Mouse (Mus musculus) limb, embryonic 13.5 days (tissue): ENCODE measurements at regions not wholly inside any gene's neighbourhood (a gene's known extent, or its start where the extent isn't known, plus 50 kb on each side); places are given as distances from the start of the nearest gene placed in this dataset.

Source experiments
- ATAC-seq: fragments of 200-750 bp; cut with Nextera tagmentation; 2 replicates; pipeline ENCODE4 v1.8.0; 2017; ENCODE audit warnings: low read depth, moderate number of reproducible peaks, moderate TSS enrichment; ENCODE audit not compliant: low FRiP score
- H3K27ac ChIP-seq: fragments of 300-500 bp; sonication (generic); 2 replicates; pipeline ENCODE4 v1.5.1; 2015; ENCODE audit warnings: inconsistent platforms, mild to moderate bottlenecking, moderate library complexity
- H3K27me3 ChIP-seq: fragments of 300-500 bp; sonication (generic); 2 replicates; pipeline ENCODE4 v1.6.1; 2015; ENCODE audit warnings: mild to moderate bottlenecking, inconsistent platforms
- H3K36me3 ChIP-seq: fragments of 300-500 bp; sonication (generic); 2 replicates; pipeline ENCODE4 v1.6.1; 2015; ENCODE audit warnings: inconsistent platforms, mild to moderate bottlenecking, moderate library complexity
- H3K4me1 ChIP-seq: fragments of 300-500 bp; sonication (generic); 2 replicates; pipeline ENCODE4 v1.6.1; 2015; ENCODE audit warnings: inconsistent platforms
- H3K4me2 ChIP-seq: fragments of 300-500 bp; sonication (generic); replicated peaks from 2 replicates; pipeline ENCODE4 v1.6.1; 2015; ENCODE audit warnings: inconsistent platforms, mild to moderate bottlenecking, moderate library complexity
- H3K4me3 ChIP-seq: fragments of 300-500 bp; sonication (generic); 2 replicates; pipeline ENCODE4 v1.5.1; 2015; ENCODE audit warnings: moderate library complexity, mild to moderate bottlenecking, inconsistent platforms
- H3K9ac ChIP-seq: fragments of 300-500 bp; sonication (generic); 2 replicates; pipeline ENCODE4 v1.6.1; 2015; ENCODE audit warnings: mild to moderate bottlenecking, inconsistent platforms
- H3K9me3 ChIP-seq: fragments of 300-500 bp; sonication (generic); 2 replicates; pipeline ENCODE4 v1.6.1; 2016; ENCODE audit warnings: inconsistent platforms
- WGBS: fragments of 180-500 bp; shearing (Covaris S2); methylation state at CpG from one replicate; pipeline ENCODE4 v1.1.7; 2015; 5-methylcytosine and 5-hydroxymethylcytosine counted together

GRCm38 (mm10) chr7:70874393-70874792 is 476.9 kb downstream of the Gm10295 start:
- H3K9me3 ChIP-seq = no peaks in the 10 kb centered on the region
- no peak overlapping the region for H3K9ac ChIP-seq
- H3K4me1 ChIP-seq = no peaks in the 10 kb centered on the region
- H3K36me3 ChIP-seq = no peaks in the 10 kb centered on the region
- no peak overlapping the region for H3K4me2 ChIP-seq
- H3K4me3 ChIP-seq = no peak overlapping the region
- H3K27ac ChIP-seq = no peak overlapping the region
- no peak for ATAC-seq
- WGBS = 65% methylated on average over 2 of the region's 2 CpGs
- H3K27me3 ChIP-seq = no peaks in the 10 kb centered on the region

- Histone ChIP-seq H3K27ac (no peak overlapping the region), H3K4me3 (no peak overlapping the region), H3K27me3 (no peaks in the 10 kb centered on the region), H3K9me3 (no peaks in the 10 kb centered on the region), H3K36me3 (no peaks in the 10 kb centered on the region), H3K9ac (no peak overlapping the region), H3K4me1 (no peaks in the 10 kb centered on the region), H3K4me2 (no peak overlapping the region)
- no peak for ATAC-seq
- WGBS = 76% methylated on average over 10 of the region's 10 CpGs
These were observed 480.3 kb downstream of the Gm10295 start for GRCm38 (mm10) chr7:70870841-70871534.

GRCm38 (mm10) chr7:70869125-70869524 is 482.2 kb downstream of the Gm10295 start:
- Histone ChIP-seq H3K9me3 (no peaks in the 10 kb centered on the region), H3K36me3 (no peaks in the 10 kb centered on the region), H3K27me3 (peaks cover 7% of the 10 kb centered on the region; the same call in 1 of the 2 replicates), H3K27ac (no peak overlapping the region), H3K9ac (no peak overlapping the region), H3K4me3 (no peak overlapping the region), H3K4me1 (no peaks in the 10 kb centered on the region), H3K4me2 (no peak overlapping the region)
- no peak for ATAC-seq
- WGBS = 77% methylated on average over 1 of the region's 1 CpGs

- Histone ChIP-seq H3K27ac (no peak overlapping the region), H3K27me3 (peaks cover 16% of the 10 kb centered on the region), H3K4me3 (no peak overlapping the region), H3K4me2 (no peak overlapping the region), H3K36me3 (no peaks in the 10 kb centered on the region), H3K9ac (no peak overlapping the region), H3K4me1 (peaks cover 10% of the 10 kb centered on the region), H3K9me3 (no peaks in the 10 kb centered on the region)
- 52% methylated on average over 4 of the region's 4 CpGs for WGBS
- ATAC-seq = no peak
These were observed 491.3 kb downstream of the Gm10295 start for GRCm38 (mm10) chr7:70859957-70860356.

GRCm38 (mm10) chr7:70850726-70851125 is 484.2 kb upstream of the Nr2f2 start:
- no peaks in the 10 kb centered on the region for H3K9me3 ChIP-seq
- H3K9ac ChIP-seq = no peak overlapping the region
- 69% methylated on average over 2 of the region's 2 CpGs for WGBS
- no peak for ATAC-seq
- H3K4me2 ChIP-seq = no peak overlapping the region
- no peak overlapping the region for H3K27ac ChIP-seq
- no peaks in the 10 kb centered on the region; the same call in 1 of the 2 replicates for H3K27me3 ChIP-seq
- H3K4me3 ChIP-seq = no peak overlapping the region
- H3K36me3 ChIP-seq = no peaks in the 10 kb centered on the region
- no peaks in the 10 kb centered on the region for H3K4me1 ChIP-seq

GRCm38 (mm10) chr7:70848016-70848776 is 481.7 kb upstream of the Nr2f2 start:
- 72% methylated on average over 4 of the region's 4 CpGs for WGBS
- Histone ChIP-seq H3K9ac (no peak overlapping the region), H3K9me3 (no peaks in the 10 kb centered on the region), H3K4me3 (no peak overlapping the region), H3K36me3 (no peaks in the 10 kb centered on the region), H3K4me2 (no peak overlapping the region), H3K4me1 (no peaks in the 10 kb centered on the region), H3K27ac (no peak overlapping the region), H3K27me3 (no peaks in the 10 kb centered on the region; the same call in 1 of the 2 replicates)
- no peak for ATAC-seq

GRCm38 (mm10) chr7:70847450-70847993 is 481.0 kb upstream of the Nr2f2 start:
- no peak for ATAC-seq
- Histone ChIP-seq H3K4me1 (no peaks in the 10 kb centered on the region), H3K27ac (no peak overlapping the region), H3K4me2 (no peak overlapping the region), H3K36me3 (no peaks in the 10 kb centered on the region), H3K4me3 (no peak overlapping the region), H3K9ac (no peak overlapping the region), H3K27me3 (peaks cover under 1% of the 10 kb centered on the region; the same call in 1 of the 2 replicates), H3K9me3 (no peaks in the 10 kb centered on the region)
- WGBS = 78% methylated on average over 8 of the region's 8 CpGs

- no peak overlapping the region for H3K27ac ChIP-seq
- no peaks in the 10 kb centered on the region for H3K9me3 ChIP-seq
- no peaks in the 10 kb centered on the region for H3K4me1 ChIP-seq
- H3K9ac ChIP-seq = no peak overlapping the region
- peaks cover 2% of the 10 kb centered on the region; the same call in 1 of the 2 replicates for H3K27me3 ChIP-seq
- H3K36me3 ChIP-seq = no peaks in the 10 kb centered on the region
- H3K4me2 ChIP-seq = no peak overlapping the region
- ATAC-seq = no peak
- no peak overlapping the region for H3K4me3 ChIP-seq
- 22% methylated on average over 4 of the region's 4 CpGs for WGBS
These were observed 479.5 kb upstream of the Nr2f2 start for GRCm38 (mm10) chr7:70846076-70846475.

GRCm38 (mm10) chr7:70840142-70840541 is 473.6 kb upstream of the Nr2f2 start:
- ATAC-seq = no peak
- peaks cover 2% of the 10 kb centered on the region for H3K4me1 ChIP-seq
- WGBS = 95% methylated on average over 1 of the region's 1 CpGs
- no peak overlapping the region for H3K4me2 ChIP-seq
- H3K36me3 ChIP-seq = no peaks in the 10 kb centered on the region
- H3K4me3 ChIP-seq = no peak overlapping the region
- 0 out of 2 replicates have a peak, but pooled peaks cover 2% of the 10 kb centered on the region for H3K27me3 ChIP-seq
- H3K9me3 ChIP-seq = no peaks in the 10 kb centered on the region
- H3K27ac ChIP-seq = no peak overlapping the region
- no peak overlapping the region for H3K9ac ChIP-seq

- Histone ChIP-seq H3K27ac (no peak overlapping the region), H3K4me3 (no peak overlapping the region), H3K4me1 (peaks cover 10% of the 10 kb centered on the region), H3K27me3 (0 out of 2 replicates have a peak, but pooled peaks cover 2% of the 10 kb centered on the region), H3K36me3 (no peaks in the 10 kb centered on the region), H3K9me3 (no peaks in the 10 kb centered on the region), H3K9ac (no peak overlapping the region), H3K4me2 (no peak overlapping the region)
- no peak for ATAC-seq
- WGBS = 76% methylated on average over 2 of the region's 2 CpGs
These were observed 472.7 kb upstream of the Nr2f2 start for GRCm38 (mm10) chr7:70839190-70839589.

GRCm38 (mm10) chr7:70834787-70835461 is 468.4 kb upstream of the Nr2f2 start:
- H3K27ac ChIP-seq = peak overlapping the region; percentile 22; the same call in 1 of the 2 replicates
- no peaks in the 10 kb centered on the region for H3K27me3 ChIP-seq
- H3K9me3 ChIP-seq = no peaks in the 10 kb centered on the region
- peak; percentile 84; the same call in 1 of the 2 replicates for ATAC-seq
- 13% methylated on average over 4 of the region's 4 CpGs for WGBS
- peaks cover 10% of the 10 kb centered on the region for H3K4me1 ChIP-seq
- H3K4me2 ChIP-seq = no peak overlapping the region
- H3K4me3 ChIP-seq = no peak overlapping the region
- H3K9ac ChIP-seq = no peak overlapping the region
- no peaks in the 10 kb centered on the region for H3K36me3 ChIP-seq
